In the genomic region with DNA sequence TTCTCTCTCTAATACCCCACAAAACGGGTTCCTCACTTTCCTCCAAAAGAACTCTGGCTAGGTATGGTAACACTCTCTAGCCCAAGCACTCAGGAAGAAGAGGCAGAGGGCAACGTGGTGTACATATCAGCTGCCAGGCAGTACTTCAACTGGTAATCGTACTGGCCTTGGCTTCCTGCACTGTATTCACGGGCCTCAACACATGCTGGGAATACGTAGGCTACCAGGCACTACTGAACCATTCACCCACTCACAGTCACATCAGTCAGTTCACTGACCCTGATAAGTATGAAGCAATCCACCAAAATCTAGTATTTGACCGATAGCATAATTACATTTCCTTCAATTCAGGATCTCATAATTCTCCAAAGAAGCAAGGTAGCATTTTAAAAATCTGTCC, we compare ENCODE assay signal across 10 mouse cellular contexts. TPM values are rescaled to one million over a fixed set of nuclear protein-coding genes. Genes with fewer than 3 reads are reported as not detected.
DNase-seq lines count a peak whose midpoint lies in the region; ATAC-seq and TF ChIP-seq lines count a peak whose summit lies in the region.
"Had no signal": no experiment of that assay in that cellular context is flagged by ENCODE, and none has a peak within 500 bp of the region (broad histone marks: within the 10 kb centered on the region; RNA-seq: fewer than 3 reads in every experiment).

No protein-coding gene starts in this region.

- H3K4me3 ChIP-seq in erythroblast, embryonic 14.5 days (replicated peaks) = peak overlapping the region; percentile 94
- H3K4me3 ChIP-seq in hindbrain, embryonic 15.5 days = no peak overlapping the region
- H3K4me3 ChIP-seq in stomach, embryonic 14.5 days (ENCODE audit: low read depth, low read length) = 0 out of 2 replicates have a peak overlapping the region, but pooled peaks have one; percentile 9
- no peak overlapping the region for H3K4me3 ChIP-seq in thymus, adult 2 months (ENCODE audit: control insufficient read depth, insufficient read depth, low read length)

- no peaks in the 10 kb centered on the region for H3K9me3 ChIP-seq in erythroblast, embryonic 14.5 days (ENCODE audit: control insufficient read depth, low read length)
- H3K9me3 ChIP-seq in hindbrain, embryonic 15.5 days = no peaks in the 10 kb centered on the region
- H3K9me3 ChIP-seq in stomach, embryonic 14.5 days (ENCODE audit: control insufficient read depth, low read depth, low read length) = no peaks in the 10 kb centered on the region
- H3K9me3 ChIP-seq: midbrain, embryonic 12.5 days had no signal

- peak; percentile 34 for DNase-seq in lung, postnatal 36 days
- DNase-seq in lung, postnatal 14 days = no peak
- DNase-seq in thymus, adult 2 months = no peak
- DNase-seq in spleen, postnatal 14 days (ENCODE audit: low spot score in 2 of 2) = no peak
- DNase-seq: gastrocnemius, postnatal 25 days had no signal

- no peaks in the 10 kb centered on the region for H3K27me3 ChIP-seq in erythroblast, embryonic 14.5 days (ENCODE audit: control insufficient read depth)
- H3K27me3 ChIP-seq in hindbrain, embryonic 15.5 days = no peaks in the 10 kb centered on the region
- H3K27me3 ChIP-seq in stomach, embryonic 14.5 days (ENCODE audit: control insufficient read depth, insufficient read depth, low read length) = no peaks in the 10 kb centered on the region
- H3K27me3 ChIP-seq in thymus, adult 2 months (ENCODE audit: control insufficient read depth, insufficient read depth, low read length) = no peaks in the 10 kb centered on the region
- H3K27me3 ChIP-seq: midbrain, embryonic 12.5 days had no signal

- no peak for TF ChIP-seq POLR2A in thymus, adult 2 months (IDR thresholded peaks at IDR 0.05; ENCODE audit: control insufficient read depth, extremely low read depth, insufficient read depth, low read length, poor library complexity)

- no peak overlapping the region for H3K27ac ChIP-seq in hindbrain, embryonic 15.5 days (replicated peaks)
- H3K27ac ChIP-seq in stomach, embryonic 14.5 days (ENCODE audit: low read length) = no peak overlapping the region; the same call in 1 of the 2 replicates
- H3K27ac ChIP-seq in thymus, adult 2 months (ENCODE audit: control insufficient read depth, insufficient read depth, low read length) = no peak overlapping the region
- H3K27ac ChIP-seq: midbrain, embryonic 12.5 days had no signal

- 0 out of 2 replicates have a peak overlapping the region, but pooled peaks have one; percentile 16 for H3K4me2 ChIP-seq in hindbrain, embryonic 15.5 days
- H3K4me2 ChIP-seq in stomach, embryonic 14.5 days (replicated peaks; ENCODE audit: low read depth, low read length) = no peak overlapping the region

- peaks cover 51% of the 10 kb centered on the region for H3K36me3 ChIP-seq in erythroblast, embryonic 14.5 days (ENCODE audit: control insufficient read depth)
- no peaks in the 10 kb centered on the region for H3K36me3 ChIP-seq in hindbrain, embryonic 15.5 days
- peaks cover 7% of the 10 kb centered on the region; the same call in 1 of the 2 replicates for H3K36me3 ChIP-seq in stomach, embryonic 14.5 days (ENCODE audit: control insufficient read depth, insufficient read depth, low read length)
- no peaks in the 10 kb centered on the region for H3K36me3 ChIP-seq in thymus, adult 2 months (ENCODE audit: control insufficient read depth, insufficient read depth, low read length)
- H3K36me3 ChIP-seq: midbrain, embryonic 12.5 days had no signal

- peaks cover 50% of the 10 kb centered on the region for H3K4me1 ChIP-seq in erythroblast, embryonic 14.5 days (ENCODE audit: control insufficient read depth)
- peaks cover 50% of the 10 kb centered on the region for H3K4me1 ChIP-seq in hindbrain, embryonic 15.5 days (replicated peaks)
- peaks cover 26% of the 10 kb centered on the region for H3K4me1 ChIP-seq in stomach, embryonic 14.5 days (ENCODE audit: control insufficient read depth, insufficient read depth, low read length)
- H3K4me1 ChIP-seq in thymus, adult 2 months (replicated peaks; ENCODE audit: control insufficient read depth, insufficient read depth, low read length) = peaks cover 22% of the 10 kb centered on the region

- TF ChIP-seq CTCF in thymus, adult 2 months (IDR thresholded peaks at IDR 0.05; ENCODE audit: borderline replicate concordance, control insufficient read depth, extremely low read depth, insufficient read depth, low read length, poor library complexity) = no peak

- no peak for ATAC-seq in erythroblast, adult 5-6 weeks (replicated peaks; ENCODE audit: low FRiP score, poor library complexity, severe bottlenecking)
- ATAC-seq in hindbrain, embryonic 15.5 days (ENCODE audit: low FRiP score, low read depth) = no peak
- ATAC-seq in stomach, embryonic 14.5 days (ENCODE audit: insufficient number of reproducible peaks, insufficient read depth, low FRiP score, low read depth) = no peak

- WGBS in hindbrain, embryonic 15.5 days = 81% methylated on average over 6 of the region's 6 CpGs
- WGBS in stomach, embryonic 14.5 days = 73% methylated on average over 6 of the region's 6 CpGs
- WGBS in thymus, adult 2 months = 51% methylated on average over 6 of the region's 6 CpGs

- no peak overlapping the region for H3K9ac ChIP-seq in hindbrain, embryonic 15.5 days
- no peak overlapping the region for H3K9ac ChIP-seq in stomach, embryonic 14.5 days (replicated peaks; ENCODE audit: low read depth, low read length)

RNA-seq across cellular contexts. Expression of gene Thrap3, which starts 3.0 kb away (rescaled TPM):
- 12.8 and 15.5 TPM in 2 replicates for polyA plus RNA-seq in erythroblast, embryonic 14.5 days (2012)
- 40.5 and 74.0 TPM in 2 replicates for total RNA-seq in erythroblast, adult 5-6 weeks (2015; ENCODE audit: low replicate concordance)
- 130 and 133 TPM in 2 replicates for total RNA-seq in erythroblast, adult 5-6 weeks (2017; ENCODE audit: low replicate concordance)
- 130 and 141 TPM in 2 replicates for polyA plus RNA-seq in hindbrain, embryonic 15.5 days (2015; fragmentation: Nextera tagmentation; extraction: Ambion mirVana)
- polyA plus RNA-seq in stomach, embryonic 14.5 days (2014; fragmentation: Nextera tagmentation; extraction: Ambion mirVana) = 258 and 268 TPM in 2 replicates
- polyA plus RNA-seq in thymus, adult 2 months (2012; rRNA removed) = 91.8 and 101 TPM in 2 replicates

RNA-seq across cellular contexts. Expression of gene Sh3d21, which starts 36.3 kb away (rescaled TPM):
- polyA plus RNA-seq in erythroblast, embryonic 14.5 days (2012) = 0.03 and 0.05 TPM in 2 replicates
- total RNA-seq in erythroblast, adult 5-6 weeks (2015; ENCODE audit: low replicate concordance) = not detected in 2 replicates
- total RNA-seq in erythroblast, adult 5-6 weeks (2017; ENCODE audit: low replicate concordance) = 0.09 and 0.70 TPM in 2 replicates
- polyA plus RNA-seq in hindbrain, embryonic 15.5 days (2015; fragmentation: Nextera tagmentation; extraction: Ambion mirVana) = 1.4 and 2.0 TPM in 2 replicates
- 7.4 and 8.7 TPM in 2 replicates for polyA plus RNA-seq in stomach, embryonic 14.5 days (2014; fragmentation: Nextera tagmentation; extraction: Ambion mirVana)
- 0.75 and 1.2 TPM in 2 replicates for polyA plus RNA-seq in thymus, adult 2 months (2012; rRNA removed)

RNA-seq across cellular contexts. Expression of gene Eva1b, which starts 52.0 kb away (rescaled TPM):
- polyA plus RNA-seq in erythroblast, embryonic 14.5 days (2012) = 0.20 and 0.22 TPM in 2 replicates
- total RNA-seq in erythroblast, adult 5-6 weeks (2015; ENCODE audit: low replicate concordance) = not detected in 2 replicates
- not detected in 2 replicates for total RNA-seq in erythroblast, adult 5-6 weeks (2017; ENCODE audit: low replicate concordance)
- 14.5 and 15.1 TPM in 2 replicates for polyA plus RNA-seq in hindbrain, embryonic 15.5 days (2015; fragmentation: Nextera tagmentation; extraction: Ambion mirVana)
- polyA plus RNA-seq in stomach, embryonic 14.5 days (2014; fragmentation: Nextera tagmentation; extraction: Ambion mirVana) = 70.2 and 76.5 TPM in 2 replicates
- 94.3 and 95.2 TPM in 2 replicates for polyA plus RNA-seq in thymus, adult 2 months (2012; rRNA removed)

RNA-seq across cellular contexts. Expression of gene Map7d1, which starts 56.6 kb away (rescaled TPM):
- polyA plus RNA-seq in erythroblast, embryonic 14.5 days (2012) = 2.5 and 2.9 TPM in 2 replicates
- total RNA-seq in erythroblast, adult 5-6 weeks (2015; ENCODE audit: low replicate concordance) = 3.3 and 7.3 TPM in 2 replicates
- total RNA-seq in erythroblast, adult 5-6 weeks (2017; ENCODE audit: low replicate concordance) = 7.7 and 17.0 TPM in 2 replicates
- polyA plus RNA-seq in hindbrain, embryonic 15.5 days (2015; fragmentation: Nextera tagmentation; extraction: Ambion mirVana) = 82.9 and 97.5 TPM in 2 replicates
- polyA plus RNA-seq in stomach, embryonic 14.5 days (2014; fragmentation: Nextera tagmentation; extraction: Ambion mirVana) = 37.2 and 38.7 TPM in 2 replicates
- polyA plus RNA-seq in thymus, adult 2 months (2012; rRNA removed) = 74.6 and 84.2 TPM in 2 replicates

Comparison
In these comparisons a context has a peak if more than half of its experiments do, and no peak if none do; other contexts are left out.
1. H3K4me3 ChIP-seq: peak in erythroblast, embryonic 14.5 days (single experiment) and stomach, embryonic 14.5 days (single experiment); none in hindbrain, embryonic 15.5 days (single experiment) and thymus, adult 2 months (single experiment).
2. RNA of gene Eva1b, which starts 52.0 kb away (polyA plus RNA-seq): 94.3 to 95.2 TPM in thymus, adult 2 months, 70.2 to 76.5 TPM in stomach, embryonic 14.5 days and 14.5 to 15.1 TPM in hindbrain, embryonic 15.5 days; 0.20 to 0.22 TPM in erythroblast, embryonic 14.5 days; every median in the first group is over 10 times any median in the second.